Mouse (Mus musculus) adrenal gland, adult 8-10 months (tissue): ENCODE data around the gene Cyp2c37. TPM values are rescaled to one million over a fixed set of nuclear protein-coding genes. Genes with fewer than 3 reads are reported as not detected.
"Not testable (repeated sequence)": the region's sequence is repeated elsewhere in the genome, so short reads cannot be mapped to it uniquely, and the experiment has no call there.

Experiments
- DNase-seq: peaks from one replicate; pipeline ENCODE4 v3.0.0; 2022
- total RNA-seq, 4 experiments: library from RNA; stranded (reverse); gene quantifications; 2 replicates each; pipeline ENCODE4 v1.2.4; 2022

Cyp2c37 gene
- under 1 TPM in 1 of 4 experiments, not detected in 3; 0.49 TPM for total RNA-seq

GRCm38 (mm10) chr19:39992140-39992539, at the start of gene Cyp2c37:
Cyp2c37 (plus strand) TSS chr19:39992424.
- DNase-seq: not testable (repeated sequence)

GRCm38 (mm10) chr19:39960861-39961260, 31.4 kb upstream of the Cyp2c37 start:
- not testable (repeated sequence) for DNase-seq

DNA sequence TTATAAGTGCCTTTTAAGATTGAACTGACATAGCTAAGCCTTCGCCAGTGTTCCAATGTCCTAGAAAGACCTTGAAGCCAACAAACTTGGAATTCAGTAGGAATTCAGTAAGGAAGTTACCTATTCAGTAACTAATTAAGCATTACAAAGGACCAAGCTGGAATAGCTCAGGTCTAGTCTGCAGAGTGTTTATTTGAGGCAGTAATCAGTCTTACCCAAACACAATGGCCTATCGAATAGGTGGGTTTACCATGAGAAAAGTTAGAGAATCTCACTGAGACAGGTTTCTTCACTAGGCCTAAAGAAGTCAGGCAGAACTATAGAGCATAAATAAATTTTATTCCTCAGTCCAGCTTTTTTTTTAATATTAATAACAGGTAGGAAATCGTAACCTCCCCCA, 21.1 kb upstream of the Cyp2c37 start:
- DNase-seq: not testable (repeated sequence)

- no peak for DNase-seq
Measured at GRCm38 (mm10) chr19:39989471-39989870, 2.8 kb upstream of the Cyp2c37 start.

Other genes starting within 250 kb of the Cyp2c37 start
- gene Cyp2c40, start 179.6 kb upstream of the Cyp2c37 start, total RNA-seq: not detected
- gene Cyp2c69, start 105.6 kb upstream of the Cyp2c37 start, total RNA-seq: under 1 TPM in 1 of 4 experiments, not detected in 3; 0.44 TPM
- gene Cyp2c54, start 81.4 kb downstream of the Cyp2c37 start, total RNA-seq: not detected
- gene Cyp2c50, start 97.3 kb downstream of the Cyp2c37 start, total RNA-seq: under 1 TPM in 2 of 4 experiments, not detected in 2; 0.20 to 0.51 TPM
- gene Cyp2c70, start 194.9 kb downstream of the Cyp2c37 start, total RNA-seq: under 1 TPM; 0.18 to 0.94 (median 0.36) TPM